Mouse (Mus musculus): Measurements from ENCODE around the gene 1700010B08Rik.

DNA sequence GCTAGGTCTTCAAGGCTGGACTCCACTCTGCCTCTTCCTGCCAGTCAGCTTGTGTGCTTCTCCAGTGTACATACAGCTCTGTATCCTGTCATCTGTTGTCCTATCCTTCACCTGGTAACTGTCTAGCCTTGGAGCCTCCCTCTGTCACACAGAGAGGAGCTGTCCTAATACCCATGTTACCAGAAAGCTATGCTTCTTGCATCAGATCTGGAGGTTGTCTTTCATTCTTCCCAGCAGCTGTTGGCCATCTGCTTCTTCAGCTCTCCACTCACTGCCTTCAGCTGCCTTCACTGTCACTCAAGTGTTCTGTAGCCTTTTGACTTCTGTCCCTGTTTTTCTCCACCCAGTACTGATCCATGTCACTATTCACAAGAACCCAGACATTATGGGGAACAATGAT, 29.4 kb upstream of the 1700010B08Rik start:
- TF ChIP-seq CTCF (IDR thresholded peaks at IDR 0.05; ENCODE audit: control insufficient read depth, insufficient read depth, insufficient replicate concordance, low read depth, low read length) (no peak), POLR2A (IDR thresholded peaks at IDR 0.05; ENCODE audit: control insufficient read depth, low read depth, low read length) (no peak)

All from testis, adult 2 months (tissue).